Mouse (Mus musculus) left cerebral cortex, adult 11 months (tissue): ENCODE results near the gene Cacng3.
A peak's percentile ranks its signal among the peaks of the same experiment; 100 is the strongest.

ENCODE experiments used
- DNase-seq: peaks from one replicate; pipeline ENCODE4 v3.0.0; 2022; ENCODE audit warnings: low spot score

The Cacng3 gene

GRCm38 (mm10) chr7:122723358-122723876 lies 53.1 kb downstream of the Cacng3 start:
- no peak for DNase-seq

DNA sequence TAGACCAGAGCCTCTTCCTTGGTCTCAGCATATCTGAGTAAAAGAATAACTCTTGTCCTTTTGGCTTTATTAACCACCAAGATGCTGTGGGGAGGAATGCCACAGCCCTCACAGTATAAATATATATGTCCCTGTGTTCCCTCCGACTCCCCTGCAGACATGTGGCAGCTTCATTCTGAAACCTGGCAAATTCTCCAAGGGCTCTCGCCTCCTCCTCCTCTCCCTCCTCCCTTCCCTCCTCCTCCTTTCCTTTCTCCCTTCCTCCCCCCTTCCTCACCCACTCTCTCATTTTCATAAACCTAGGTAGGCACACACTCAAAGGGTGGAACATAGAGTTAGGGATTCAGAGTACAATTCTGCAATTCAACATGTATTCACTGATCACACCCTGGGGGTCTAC lies 56.1 kb downstream of the Cacng3 start:
- no peak for DNase-seq

DNA sequence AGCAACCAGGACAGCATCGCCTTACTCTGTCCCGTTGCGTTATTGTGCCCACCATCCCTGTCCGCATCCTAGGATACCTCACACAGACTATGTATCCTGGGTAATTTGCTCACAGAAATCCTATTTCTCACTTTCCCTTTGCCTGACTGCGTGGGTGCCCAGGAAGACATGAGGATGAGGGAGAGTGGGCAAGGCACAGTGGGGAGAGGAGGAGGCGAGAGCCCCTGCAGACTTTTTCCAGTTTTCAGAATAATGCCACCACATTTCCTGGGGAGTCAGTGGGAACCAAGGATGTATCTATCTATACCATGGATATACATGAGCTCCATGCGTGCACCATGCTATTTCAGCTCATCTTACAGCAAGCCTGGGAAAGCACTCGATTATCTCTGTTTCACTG lies 57.9 kb downstream of the Cacng3 start:
- DNase-seq: no peak

GRCm38 (mm10) chr7:122728846-122729245 lies 58.6 kb downstream of the Cacng3 start:
- DNase-seq: no peak

- no peak for DNase-seq
These were observed 65.0 kb downstream of the Cacng3 start for GRCm38 (mm10) chr7:122735323-122735722.

GRCm38 (mm10) chr7:122738541-122738940 lies 68.2 kb downstream of the Cacng3 start:
- no peak for DNase-seq

GRCm38 (mm10) chr7:122740663-122741062 lies 70.4 kb downstream of the Cacng3 start:
- no peak for DNase-seq

- DNase-seq: no peak
These were observed 85.8 kb downstream of the Cacng3 start for GRCm38 (mm10) chr7:122755920-122756603.

- DNase-seq: no peak
These were observed 88.4 kb downstream of the Cacng3 start for GRCm38 (mm10) chr7:122758645-122759044.

- no peak for DNase-seq
These were observed 94.2 kb downstream of the Cacng3 start for GRCm38 (mm10) chr7:122764506-122764905.

DNA sequence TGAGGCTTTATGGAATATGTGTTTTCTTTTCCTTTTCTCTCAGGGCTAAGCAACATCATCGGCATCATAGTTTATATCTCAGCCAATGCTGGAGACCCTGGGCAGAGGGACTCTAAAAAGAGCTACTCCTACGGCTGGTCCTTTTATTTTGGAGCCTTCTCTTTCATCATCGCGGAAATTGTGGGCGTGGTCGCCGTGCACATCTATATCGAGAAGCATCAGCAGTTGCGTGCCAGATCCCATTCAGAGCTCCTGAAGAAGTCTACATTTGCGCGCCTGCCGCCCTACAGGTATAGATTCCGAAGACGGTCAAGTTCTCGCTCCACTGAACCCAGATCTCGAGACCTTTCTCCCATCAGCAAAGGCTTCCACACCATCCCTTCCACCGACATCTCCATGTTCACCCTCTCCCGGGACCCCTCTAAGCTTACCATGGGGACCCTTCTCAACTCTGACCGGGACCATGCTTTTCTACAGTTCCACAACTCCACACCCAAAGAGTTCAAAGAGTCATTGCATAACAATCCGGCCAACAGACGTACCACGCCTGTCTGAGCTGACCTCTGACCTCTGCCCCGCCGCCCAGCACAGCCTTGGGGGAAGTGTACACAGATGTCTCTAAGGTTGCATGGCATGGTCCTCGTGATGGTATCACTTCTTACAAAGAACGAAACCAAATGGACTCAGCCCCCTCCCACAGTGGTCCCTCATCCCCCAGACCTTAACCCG lies 98.2 kb downstream of the Cacng3 start:
- no peak for DNase-seq

DNA sequence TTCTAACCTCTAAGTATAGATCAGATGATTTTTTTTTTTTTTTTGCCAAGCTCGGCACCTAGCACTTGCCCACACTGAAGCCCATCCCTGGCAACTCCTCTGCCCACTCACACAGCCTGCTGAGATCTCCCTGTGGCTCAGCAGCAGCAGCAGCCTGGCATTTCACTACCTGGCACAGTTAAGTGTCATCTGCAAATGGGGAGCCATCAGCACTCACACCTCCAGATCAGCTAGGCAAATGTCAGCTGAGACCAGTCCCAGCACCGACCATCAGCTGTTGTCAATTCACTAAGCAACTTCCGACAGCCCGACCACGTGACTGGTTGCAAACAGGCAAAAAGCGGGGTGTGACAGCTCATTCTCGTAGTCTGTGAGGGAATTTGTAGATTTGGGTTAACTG lies 109.3 kb downstream of the Cacng3 start:
- peak; percentile 55 for DNase-seq

- DNase-seq: no peak
These were observed 119.6 kb downstream of the Cacng3 start for GRCm38 (mm10) chr7:122789929-122790328.

- no peak for DNase-seq
These were observed 123.5 kb downstream of the Cacng3 start for GRCm38 (mm10) chr7:122793655-122794346.

GRCm38 (mm10) chr7:122795140-122795539 lies 124.8 kb downstream of the Cacng3 start:
- peak; percentile 42 for DNase-seq

- DNase-seq: no peak
These were observed 130.5 kb downstream of the Cacng3 start for GRCm38 (mm10) chr7:122800821-122801220.

- peak; percentile 31 for DNase-seq
These were observed 133.7 kb downstream of the Cacng3 start for GRCm38 (mm10) chr7:122803839-122804496.

DNA sequence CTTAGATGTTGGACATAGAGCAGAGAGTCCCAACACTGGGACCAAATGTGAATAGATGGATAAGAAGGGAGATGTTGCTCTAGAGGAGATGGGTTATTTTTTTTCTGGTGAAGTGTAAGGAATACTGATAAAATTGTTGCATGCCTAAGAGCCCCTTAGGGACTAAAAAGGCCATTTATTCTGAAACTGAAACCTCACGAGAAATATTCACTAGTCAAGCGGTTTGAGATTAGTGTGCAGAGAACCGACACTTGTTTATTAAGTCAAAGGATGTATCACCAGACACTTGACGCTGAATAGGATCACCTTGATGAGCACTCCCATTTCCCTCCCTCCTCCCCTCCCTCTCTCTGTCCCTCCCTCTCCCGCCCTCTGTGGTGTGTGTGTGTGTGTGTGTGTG lies 136.2 kb downstream of the Cacng3 start:
- no peak for DNase-seq

- DNase-seq: no peak
These were observed 143.4 kb downstream of the Cacng3 start for GRCm38 (mm10) chr7:122813724-122814123.

DNA sequence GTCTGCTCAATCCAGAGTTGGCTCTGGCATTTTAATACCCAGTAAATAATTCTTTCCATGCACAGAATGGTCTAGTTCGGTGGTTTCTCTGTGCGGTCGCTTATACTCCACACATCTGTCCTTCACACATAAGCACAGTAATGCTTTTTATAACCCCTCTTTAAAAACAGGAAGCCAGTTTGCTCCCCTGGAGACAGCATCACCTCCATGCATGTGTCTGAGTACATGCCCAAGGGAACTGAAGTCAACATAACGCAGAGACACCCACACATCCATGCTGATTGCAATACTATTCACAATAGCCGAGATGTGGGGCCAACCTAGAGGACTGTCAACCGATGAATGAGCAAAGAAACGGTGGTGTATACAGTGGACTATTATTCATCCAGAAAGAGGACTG lies 147.3 kb downstream of the Cacng3 start:
- DNase-seq: no peak
